Mouse (Mus musculus) CD4-positive, CD25-positive, alpha-beta regulatory T cell, adult 4 months (primary cell): Measurements from ENCODE around the gene Tmem116. TPM values are rescaled to one million over a fixed set of nuclear protein-coding genes. Genes with fewer than 3 reads are reported as not detected.
"Not testable (repeated sequence)": the region's sequence is repeated elsewhere in the genome, so short reads cannot be mapped to it uniquely, and the experiment has no call there.

ENCODE experiments used
- ATAC-seq: one replicate; pipeline ENCODE4 v1.8.0; 2017
- polyA plus RNA-seq, 2 experiments: library from polyadenylated mRNA; unstranded; fragments of 100-300 nt; shearing (Covaris generic); gene quantifications; one replicate each; pipeline ENCODE4 v1.2.1; 2017

Gene Tmem116
- polyA plus RNA-seq, 2 experiments from 2014 or later = 0.93 to 1.3 TPM

GRCm38 (mm10) chr5:121463601-121464250 is 12.0 kb downstream of the Tmem116 start:
- no peak for ATAC-seq

GRCm38 (mm10) chr5:121469566-121469965 is 17.9 kb downstream of the Tmem116 start:
- ATAC-seq = no peak

DNA sequence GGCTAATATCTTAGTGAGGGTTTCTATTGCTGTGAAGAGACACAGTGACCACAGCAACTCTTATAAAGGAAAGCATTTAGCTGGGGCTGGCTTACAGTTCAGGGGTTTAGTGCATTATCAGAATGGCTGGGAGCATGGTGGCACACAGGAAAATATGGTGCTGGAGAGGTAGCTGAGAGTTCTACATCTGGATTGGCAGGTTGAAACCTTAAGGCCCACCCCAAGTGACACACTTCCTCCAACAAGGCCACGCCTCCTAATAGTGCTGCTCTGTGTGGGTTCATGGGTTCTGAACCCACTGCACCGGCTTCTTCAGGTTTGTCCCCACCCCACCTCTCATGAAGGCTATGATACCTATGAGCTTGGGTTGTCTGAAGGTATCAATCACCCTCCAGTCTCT is 20.7 kb downstream of the Tmem116 start:
- no peak for ATAC-seq

- no peak for ATAC-seq
Measured at GRCm38 (mm10) chr5:121474610-121475009, 22.9 kb downstream of the Tmem116 start.

GRCm38 (mm10) chr5:121476040-121476439 is 24.3 kb downstream of the Tmem116 start:
- no peak for ATAC-seq

GRCm38 (mm10) chr5:121477680-121478079 is 26.0 kb downstream of the Tmem116 start:
- ATAC-seq = peak; percentile 69

- no peak for ATAC-seq
Measured at GRCm38 (mm10) chr5:121484801-121485200, 33.1 kb downstream of the Tmem116 start.

- ATAC-seq = no peak
Measured at GRCm38 (mm10) chr5:121493305-121493704, 41.6 kb downstream of the Tmem116 start.

GRCm38 (mm10) chr5:121500719-121501118 is 49.0 kb downstream of the Tmem116 start:
- ATAC-seq = no peak

- not testable (repeated sequence) for ATAC-seq
Measured at GRCm38 (mm10) chr5:121501424-121501996, 49.8 kb downstream of the Tmem116 start.

- no peak for ATAC-seq
Measured at GRCm38 (mm10) chr5:121503231-121503630, 51.5 kb downstream of the Tmem116 start, which contains the start of gene Adam1b. TSS of gene Adam1b (minus strand) at chr5:121503435.

GRCm38 (mm10) chr5:121506846-121507245 is 55.2 kb downstream of the Tmem116 start:
- ATAC-seq = no peak

- no peak for ATAC-seq
Measured at GRCm38 (mm10) chr5:121510009-121510408, 58.3 kb downstream of the Tmem116 start.

- ATAC-seq = no peak
Measured at GRCm38 (mm10) chr5:121518983-121519382, 67.3 kb downstream of the Tmem116 start.

GRCm38 (mm10) chr5:121519758-121520157 is 68.1 kb downstream of the Tmem116 start:
- not testable (repeated sequence) for ATAC-seq

DNA sequence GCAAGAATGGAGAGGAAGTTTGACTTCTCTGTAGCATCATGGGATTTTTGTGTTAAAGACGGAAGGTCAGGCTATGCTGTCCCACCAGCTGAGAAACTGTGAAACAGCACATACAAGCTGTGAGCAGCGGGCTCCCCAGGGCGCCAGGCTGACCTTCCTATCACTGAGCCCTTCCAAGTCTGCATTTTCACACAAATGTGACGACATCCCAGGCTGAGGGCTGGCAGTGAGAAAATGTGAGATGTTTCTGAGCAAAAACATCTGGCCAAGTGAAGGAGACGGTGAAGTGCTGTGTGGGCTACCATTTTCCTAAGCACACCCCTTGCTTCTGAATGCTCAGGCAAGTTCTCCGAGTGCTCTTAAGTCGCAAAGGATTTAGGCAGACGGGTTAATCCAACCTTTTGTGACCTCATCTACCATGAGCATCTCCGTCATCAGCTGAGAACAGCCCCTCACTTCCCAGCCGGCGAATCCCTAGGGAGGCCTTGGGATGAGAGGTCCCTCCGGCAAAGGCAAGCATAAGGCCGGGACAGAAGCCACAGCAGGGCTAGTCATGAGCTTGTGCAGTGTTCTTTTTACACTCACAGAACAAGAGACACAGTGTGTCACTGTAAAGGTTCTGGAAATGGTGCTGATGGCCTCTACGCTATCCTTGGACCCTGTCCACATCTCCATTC is 74.2 kb downstream of the Tmem116 start:
- ATAC-seq = no peak

GRCm38 (mm10) chr5:121526526-121526925 is 74.8 kb downstream of the Tmem116 start:
- ATAC-seq = no peak

DNA sequence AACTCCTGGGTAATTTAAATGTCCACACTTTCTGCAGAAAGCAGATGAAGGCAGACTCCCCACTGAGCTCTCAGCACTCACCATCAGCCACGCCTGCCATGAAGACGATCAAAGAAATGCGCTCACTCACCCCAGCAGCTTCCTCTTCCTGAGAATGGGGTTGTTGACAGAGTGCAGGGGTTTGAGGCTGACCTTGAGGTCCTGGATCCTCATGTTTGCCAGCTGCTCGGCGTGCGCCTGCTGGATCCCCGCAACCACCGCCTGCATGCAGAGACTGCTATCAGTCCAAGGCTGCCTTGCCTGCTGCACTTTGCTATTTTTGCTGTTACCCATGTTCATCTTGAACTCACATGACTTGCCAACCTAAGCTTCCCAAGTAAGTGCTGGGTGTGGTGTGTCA is 75.3 kb downstream of the Tmem116 start:
- no peak for ATAC-seq

DNA sequence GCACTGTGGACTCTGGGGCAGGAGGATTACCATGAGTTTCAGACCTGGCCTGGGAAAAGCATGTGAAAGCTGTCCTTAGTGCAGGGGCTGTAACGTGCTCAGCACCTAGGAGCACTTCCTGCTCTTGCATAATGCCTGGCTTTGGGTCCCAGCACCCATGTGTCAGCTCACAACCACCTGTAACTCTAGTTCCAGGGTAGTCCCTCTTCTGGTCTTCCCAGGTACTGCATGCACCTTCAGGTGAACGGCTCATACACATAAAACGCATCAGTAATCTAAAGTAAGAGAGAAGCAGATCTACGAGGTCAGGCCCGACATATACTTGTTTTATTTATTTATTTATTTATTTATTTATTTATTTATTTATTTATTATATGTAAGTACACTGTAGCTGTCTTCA is 82.8 kb downstream of the Tmem116 start:
- no peak for ATAC-seq

DNA sequence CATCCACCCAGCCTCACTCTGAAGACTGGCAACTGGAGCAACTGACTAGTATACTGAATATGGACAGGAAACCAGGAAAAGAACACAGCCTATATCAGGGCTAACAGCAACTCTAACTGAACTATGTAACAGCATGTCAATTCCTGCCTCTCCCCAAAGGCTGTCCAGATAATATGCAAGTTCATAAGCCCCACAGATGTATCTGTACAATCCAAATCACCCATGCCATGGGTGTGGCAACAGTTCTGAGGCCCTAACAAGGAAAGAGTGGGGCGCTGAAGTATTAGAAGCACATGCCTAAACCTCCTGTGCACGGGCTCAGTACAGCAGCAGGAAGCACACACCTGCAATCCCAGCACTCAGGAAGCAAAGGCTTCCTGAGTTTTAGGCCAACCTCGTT is 83.4 kb downstream of the Tmem116 start:
- no peak for ATAC-seq

- ATAC-seq = no peak
Measured at GRCm38 (mm10) chr5:121536921-121537555, 85.3 kb downstream of the Tmem116 start.

GRCm38 (mm10) chr5:121537588-121537987 is 85.9 kb downstream of the Tmem116 start:
- ATAC-seq = no peak

GRCm38 (mm10) chr5:121540066-121540465 is 88.4 kb downstream of the Tmem116 start:
- ATAC-seq = no peak
